Mouse (Mus musculus) megakaryocyte, adult 5-6 weeks (primary cell): Measurements from ENCODE around the gene Akt1. TPM values are rescaled to one million over a fixed set of nuclear protein-coding genes. Genes with fewer than 3 reads are reported as not detected.

ENCODE experiments used
- ATAC-seq: 2 replicates; pipeline ENCODE4 v1.8.0; 2016; ENCODE audit warnings: mild to moderate bottlenecking, inconsistent platforms; ENCODE audit not compliant: poor library complexity, severe bottlenecking
- total RNA-seq, 2 experiments: library from RNA; stranded (forward) in 1 of 2; stranded (reverse) in 1 of 2; fragments of 153-499, 151-499 nt in 1 of 2; fragments of 221-1000, 200-1000 nt in 1 of 2; gene quantifications; 2 replicates each; pipeline versions ENCODE4 v1.2.3 to v1.2.4; 2015 to 2017

The Akt1 gene
- total RNA-seq, 2 experiments from 2014 or later = 112 to 118 TPM

DNA sequence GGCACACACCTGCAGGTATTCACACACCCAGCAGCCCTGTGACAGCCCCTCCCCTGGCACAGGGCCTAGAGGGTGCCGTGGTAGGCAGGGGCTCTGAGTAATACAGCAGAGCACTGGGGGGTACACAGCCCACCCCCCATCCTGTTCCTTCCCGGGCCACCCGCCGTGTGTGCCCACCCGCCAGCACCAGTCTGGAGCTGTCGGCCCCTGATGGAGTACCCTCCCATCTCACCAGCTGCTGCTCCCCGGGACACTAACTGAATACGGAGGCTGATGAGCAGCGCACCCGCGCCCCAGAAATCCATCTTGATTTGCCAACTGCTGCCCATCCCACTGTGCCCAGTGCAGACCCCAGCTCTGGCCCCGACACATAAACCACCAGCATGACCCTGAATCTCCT is 11.0 kb downstream of the Akt1 start:
- ATAC-seq = no peak

DNA sequence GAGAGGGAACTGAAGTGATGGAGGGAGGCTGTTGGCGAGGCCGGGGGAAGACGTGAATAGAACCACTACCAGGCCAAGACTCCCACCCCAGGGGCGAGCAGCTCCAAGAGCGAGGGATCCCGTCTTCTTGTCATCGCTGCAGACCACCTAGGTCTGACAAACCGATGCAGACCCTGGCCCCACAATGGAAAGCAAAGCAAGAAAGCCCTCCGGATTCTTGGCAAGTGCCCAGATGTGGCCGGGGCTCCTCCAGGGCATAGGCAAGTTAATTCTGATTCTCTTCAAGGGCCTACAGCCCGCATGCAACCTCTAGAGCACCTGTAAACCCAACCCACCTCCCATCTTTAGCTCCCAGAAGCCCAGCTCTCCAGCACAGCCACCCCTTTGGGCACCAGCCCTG is 11.4 kb downstream of the Akt1 start:
- no peak for ATAC-seq

DNA sequence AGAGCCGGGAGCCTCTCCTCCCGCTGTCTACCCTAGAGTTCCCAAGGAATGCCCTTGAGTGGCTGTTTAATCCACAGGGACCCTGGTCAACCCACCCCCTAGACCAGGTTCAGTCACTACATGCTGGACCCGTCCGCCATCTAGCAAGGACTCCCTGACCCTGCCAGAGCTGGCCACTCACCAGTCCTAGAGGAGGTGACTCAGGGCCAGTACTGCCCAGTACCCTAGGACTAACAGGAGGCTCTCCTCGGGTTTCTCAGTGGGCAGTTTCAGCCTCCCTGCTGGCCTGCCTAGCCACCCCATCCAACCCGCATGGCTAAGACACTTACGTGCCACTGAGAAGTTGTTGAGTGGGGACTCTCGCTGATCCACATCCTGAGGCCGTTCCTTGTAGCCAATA is 12.8 kb downstream of the Akt1 start:
- no peak for ATAC-seq

DNA sequence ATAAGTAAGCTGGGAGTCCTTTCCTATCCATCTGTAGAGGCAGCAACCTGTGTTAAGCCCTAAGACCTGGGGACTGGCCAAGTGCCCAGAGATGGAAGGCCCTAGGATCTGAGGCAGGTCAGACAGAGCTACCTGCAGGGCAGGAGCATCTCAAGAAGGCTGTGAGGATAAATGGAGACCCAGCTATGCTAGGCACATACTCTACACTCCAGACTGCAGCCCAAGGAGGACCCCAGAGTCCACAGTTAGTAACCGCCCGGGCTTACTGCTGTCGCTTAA is 13.4 kb downstream of the Akt1 start:
- no peak for ATAC-seq

DNA sequence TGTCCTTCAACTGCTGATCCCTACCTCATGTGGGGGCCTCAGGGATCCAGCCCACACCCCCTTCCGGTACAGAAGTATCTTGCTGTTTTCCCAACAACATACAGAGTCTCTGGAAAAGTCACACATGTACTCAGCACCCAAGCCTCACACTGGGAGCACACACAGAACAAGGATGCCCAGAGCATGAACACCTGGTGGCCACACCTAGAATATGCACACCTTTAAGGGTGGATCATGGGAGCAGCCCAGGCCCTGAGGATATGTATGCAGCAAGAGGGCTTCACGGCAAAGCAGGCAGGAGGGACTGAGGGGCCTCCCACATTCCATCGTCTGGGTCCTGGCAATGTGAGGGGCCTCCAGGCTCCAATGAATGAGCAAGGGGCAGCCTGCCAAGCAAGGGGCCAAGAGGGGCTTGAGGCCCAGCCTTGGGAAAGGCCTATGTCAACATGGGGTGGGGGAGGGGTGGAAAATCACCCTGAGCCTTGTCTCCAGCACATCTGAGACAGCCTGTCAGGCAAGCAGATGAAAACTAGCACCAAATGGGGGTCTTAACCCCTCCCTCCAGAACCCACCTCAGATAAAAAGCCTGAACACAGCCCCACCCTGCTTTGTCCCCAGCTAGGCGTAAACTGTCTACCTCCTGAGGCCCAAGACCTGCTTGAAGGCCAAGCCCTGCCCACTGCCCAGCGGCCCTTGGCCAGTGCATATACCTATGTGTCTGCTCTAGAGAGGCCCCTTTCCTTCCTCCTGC is 13.9 kb downstream of the Akt1 start:
- no peak for ATAC-seq

DNA sequence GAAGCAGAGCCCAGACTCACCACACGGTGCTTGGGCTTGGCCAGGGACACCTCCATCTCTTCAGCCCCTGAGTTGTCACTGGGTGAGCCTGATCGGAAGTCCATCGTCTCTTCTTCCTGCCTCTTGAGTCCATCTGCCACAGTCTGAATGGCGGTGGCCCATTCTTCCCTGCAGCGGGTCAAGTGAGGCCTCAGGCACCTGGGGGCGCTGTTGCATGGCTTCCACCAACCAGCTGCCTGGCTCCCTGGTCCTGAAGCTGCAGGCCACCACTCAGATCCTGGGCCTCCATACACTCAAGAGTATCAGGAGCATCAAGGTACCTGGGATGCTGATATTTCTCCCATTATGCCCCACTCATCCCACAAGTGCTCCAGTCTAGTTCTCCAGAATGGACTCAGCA is 15.6 kb downstream of the Akt1 start:
- ATAC-seq = peak; percentile 67

DNA sequence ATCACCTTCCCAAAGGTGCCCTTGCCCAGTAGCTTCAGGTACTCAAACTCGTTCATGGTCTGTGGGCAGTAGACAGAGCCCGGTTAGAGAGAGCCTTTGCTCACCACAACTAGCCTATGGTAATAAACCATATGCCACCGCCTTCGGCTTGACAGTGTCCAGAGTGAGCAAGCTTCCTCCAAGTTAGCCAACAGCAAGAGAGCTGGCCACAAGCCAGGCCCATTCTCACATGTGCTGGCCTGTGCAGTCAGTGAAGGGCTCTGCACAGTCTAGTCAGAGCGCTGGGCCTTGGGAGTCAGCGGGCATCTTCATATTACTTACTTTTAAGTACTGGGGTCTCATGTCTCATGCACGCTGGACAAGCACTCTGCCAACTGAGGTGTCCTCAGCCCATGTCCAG is 16.1 kb downstream of the Akt1 start:
- ATAC-seq = no peak

DNA sequence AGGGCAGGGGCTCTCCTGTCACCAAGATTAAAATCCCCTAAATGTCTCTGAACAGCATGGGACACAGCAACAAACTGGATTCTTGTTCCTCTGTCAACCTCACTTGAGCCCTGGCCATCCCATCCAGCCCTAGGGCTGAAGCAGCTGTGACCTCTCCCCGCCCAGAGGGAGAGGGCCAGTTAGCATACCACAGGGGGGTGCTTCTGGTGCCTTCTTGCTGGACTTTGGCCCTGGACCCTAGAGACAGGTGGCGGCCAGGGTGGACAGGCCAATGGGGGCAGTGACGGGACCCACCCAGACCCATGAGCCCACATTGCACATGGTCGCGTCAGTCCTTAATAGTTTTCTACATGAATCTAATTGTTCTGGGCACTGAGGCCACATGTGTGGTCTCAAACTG is 20.6 kb downstream of the Akt1 start:
- no peak for ATAC-seq

DNA sequence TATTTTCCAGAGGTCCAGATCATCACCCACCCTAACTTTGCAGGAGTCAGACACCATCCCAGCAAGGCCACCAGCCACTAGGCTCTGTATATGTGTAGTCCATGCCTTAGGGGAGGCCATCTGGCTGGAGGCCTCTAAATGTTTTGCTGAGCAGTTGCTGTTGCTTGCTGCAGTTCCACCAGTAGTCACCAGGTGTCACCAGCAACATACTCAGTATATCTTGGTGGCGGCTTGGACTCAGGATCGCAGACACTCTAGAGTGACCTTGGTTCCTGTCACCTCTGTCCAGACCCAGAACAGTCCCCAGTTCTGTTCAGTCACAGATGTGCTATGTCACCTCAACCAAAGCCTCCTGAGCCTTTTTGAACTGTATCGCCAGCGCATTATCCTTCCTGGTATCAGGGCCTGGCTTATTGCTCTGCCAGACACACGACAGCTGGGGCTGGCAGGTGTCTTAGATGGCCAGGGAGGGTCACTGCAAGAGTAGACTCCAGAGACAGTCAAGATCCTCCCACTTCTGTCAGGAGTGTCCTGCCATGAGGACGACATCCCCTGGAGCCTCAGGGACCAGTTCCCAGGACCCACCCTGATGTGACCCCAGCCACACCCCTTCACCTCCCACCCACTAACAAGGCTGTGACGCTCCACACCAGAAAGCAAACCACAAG is 21.4 kb downstream of the Akt1 start:
- ATAC-seq = peak; percentile 85

DNA sequence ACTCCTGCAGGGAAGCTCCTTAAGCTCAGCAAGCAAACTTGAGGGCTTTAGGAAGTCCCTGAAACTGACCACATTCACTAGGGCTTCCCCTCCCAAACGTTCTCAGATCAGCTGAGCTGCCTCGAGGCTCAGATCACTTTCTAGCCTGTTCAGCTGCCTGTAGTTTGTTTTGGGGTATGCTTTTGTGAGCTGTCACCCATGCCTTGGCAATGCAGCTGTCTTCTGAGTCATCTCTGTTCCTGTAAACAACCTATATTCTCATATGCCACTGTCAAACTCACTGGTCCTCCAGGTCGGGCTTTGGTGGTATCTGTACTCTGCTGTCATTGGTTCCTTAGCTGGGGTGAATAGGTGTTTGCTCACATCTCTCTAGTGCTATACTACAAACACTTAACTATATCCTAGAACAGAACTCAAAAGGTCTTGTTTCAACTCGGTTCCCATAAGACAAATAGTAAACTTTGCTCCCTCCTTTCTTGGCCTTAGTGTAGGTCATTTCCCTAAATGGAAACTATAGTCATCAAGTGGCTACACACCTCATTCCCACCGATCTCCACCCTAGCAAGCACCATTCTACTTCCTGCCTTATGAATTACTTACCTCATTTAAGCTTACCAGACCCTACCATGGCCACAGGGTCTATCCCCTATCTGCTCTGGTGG is 22.8 kb downstream of the Akt1 start:
- no peak for ATAC-seq

DNA sequence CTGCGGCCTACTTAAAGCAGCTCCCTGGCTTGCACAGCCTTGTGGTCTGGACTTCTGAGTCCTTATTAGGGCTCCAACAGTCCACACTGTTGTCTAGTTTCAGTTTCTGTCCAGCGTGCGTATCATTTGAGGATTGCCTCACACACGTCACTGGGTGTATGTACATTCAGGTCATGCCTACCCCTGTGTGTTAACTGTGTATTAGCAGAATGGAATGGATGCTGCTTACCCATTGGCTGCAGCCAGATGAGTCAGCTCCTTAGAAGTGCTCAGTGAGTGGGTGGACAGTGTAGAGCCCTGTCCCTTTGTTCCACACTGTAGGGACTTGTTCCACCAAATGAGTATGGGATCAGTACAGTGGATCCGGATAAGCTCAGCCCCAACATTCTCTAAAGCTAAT is 26.6 kb downstream of the Akt1 start:
- peak; percentile 22 for ATAC-seq

DNA sequence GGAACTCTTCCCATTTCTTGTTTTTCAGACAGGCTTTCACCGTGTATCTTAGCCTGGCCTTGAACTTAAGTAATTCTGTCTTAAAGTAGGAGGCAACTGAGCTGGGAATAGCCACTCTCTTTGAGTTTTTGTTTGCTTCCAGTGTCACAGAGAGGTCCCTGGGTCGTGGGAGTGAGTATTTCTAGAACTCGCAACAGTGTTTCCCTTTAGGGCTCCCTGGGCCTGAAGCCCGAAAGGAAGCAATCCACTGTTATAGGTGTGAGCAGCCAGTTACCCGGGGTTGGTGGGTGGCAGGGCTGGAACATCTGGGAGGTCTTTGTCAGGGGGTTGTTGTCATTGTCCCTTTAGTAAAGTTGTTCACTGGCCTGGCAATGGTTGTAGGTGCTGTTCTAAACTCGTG is 28.5 kb downstream of the Akt1 start:
- no peak for ATAC-seq

DNA sequence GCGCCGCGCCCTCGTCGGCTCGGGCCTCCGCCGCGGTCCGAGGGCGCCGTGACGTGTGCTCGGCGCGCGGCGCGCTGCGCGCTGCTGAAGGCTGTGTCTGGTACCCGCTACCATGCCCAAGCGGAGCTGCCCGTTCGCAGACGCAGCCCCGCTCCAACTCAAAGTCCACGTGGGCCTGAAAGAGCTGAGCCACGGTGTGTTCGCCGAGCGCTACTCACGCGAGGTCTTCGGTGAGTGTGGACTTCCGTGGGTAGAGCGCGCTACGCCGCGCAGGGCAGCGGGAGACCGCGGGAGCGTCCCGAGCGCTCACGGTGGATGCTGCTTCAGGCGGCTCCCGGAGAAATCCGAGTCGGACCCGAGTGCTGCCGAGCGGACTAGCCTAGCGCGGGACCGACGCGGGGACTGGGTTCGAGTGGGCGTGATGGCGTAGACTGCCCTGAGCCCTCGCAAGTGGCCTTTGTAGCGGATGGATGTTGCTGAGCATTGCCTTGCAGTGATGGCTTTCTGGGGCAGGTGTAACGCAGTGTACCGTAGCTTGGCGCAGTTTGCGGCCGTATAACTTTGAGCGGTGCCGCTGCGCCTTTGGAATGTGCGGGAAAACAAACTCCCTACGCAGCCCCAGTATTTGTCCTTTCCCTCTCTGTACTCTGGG is 29.7 kb downstream of the Akt1 start:
- ATAC-seq = peak; percentile 30; the same call in 1 of the 2 replicates

DNA sequence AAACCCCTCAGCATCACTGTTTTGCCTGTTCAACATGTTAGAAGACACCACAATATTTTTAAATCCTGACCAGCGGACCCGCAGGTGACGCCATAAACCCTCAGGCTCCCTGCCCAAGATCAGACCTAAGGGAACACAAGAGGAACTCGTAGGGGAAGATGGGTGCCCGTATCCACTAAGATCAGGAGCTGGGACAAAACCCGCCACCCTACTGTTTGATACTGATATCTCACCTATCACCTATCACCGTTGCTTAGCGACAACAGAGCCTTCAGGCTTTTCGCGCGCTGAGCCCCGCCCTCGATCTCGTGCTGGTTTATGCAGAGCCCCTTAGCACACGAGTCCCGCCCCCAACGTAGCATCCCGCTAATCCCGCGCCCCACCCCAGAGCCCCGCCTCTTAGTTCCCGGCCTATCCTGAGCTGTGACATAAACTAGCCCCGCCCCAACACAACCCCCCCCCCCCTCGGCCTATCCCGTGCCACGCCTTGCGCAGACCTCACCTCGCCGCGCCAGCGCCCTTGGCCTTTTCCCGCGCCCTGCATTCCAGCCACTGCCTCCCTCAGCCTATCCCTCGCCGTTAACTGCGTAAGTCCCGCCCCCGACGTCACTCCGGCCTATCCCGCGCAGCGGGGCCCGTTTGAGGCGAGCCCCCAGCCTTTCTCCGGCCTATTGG is 30.4 kb downstream of the Akt1 start, which contains the start of gene Siva1:
TSS of gene Siva1 (plus strand) at position 500 of the 675 bp plus-strand sequence.
- peak; percentile 85 for ATAC-seq

DNA sequence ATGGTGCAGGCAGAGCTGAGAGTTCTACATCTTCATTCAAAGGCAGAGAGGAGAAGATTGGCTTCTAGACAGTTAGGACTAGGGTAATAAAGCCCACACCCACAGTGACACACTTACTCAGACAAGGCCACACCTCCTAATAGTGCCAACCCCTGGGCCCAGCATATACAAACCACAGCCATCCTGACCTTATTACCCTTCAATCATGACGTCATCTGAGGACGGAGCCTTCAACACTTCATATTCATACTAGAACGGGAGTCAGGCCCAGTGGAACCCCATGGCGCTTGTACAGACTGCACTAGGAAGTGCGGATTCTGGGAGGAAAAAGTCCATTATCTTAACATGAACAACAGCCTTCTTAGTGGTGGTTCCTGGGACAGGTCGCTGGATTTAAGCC is 31.6 kb downstream of the Akt1 start:
- ATAC-seq = no peak

DNA sequence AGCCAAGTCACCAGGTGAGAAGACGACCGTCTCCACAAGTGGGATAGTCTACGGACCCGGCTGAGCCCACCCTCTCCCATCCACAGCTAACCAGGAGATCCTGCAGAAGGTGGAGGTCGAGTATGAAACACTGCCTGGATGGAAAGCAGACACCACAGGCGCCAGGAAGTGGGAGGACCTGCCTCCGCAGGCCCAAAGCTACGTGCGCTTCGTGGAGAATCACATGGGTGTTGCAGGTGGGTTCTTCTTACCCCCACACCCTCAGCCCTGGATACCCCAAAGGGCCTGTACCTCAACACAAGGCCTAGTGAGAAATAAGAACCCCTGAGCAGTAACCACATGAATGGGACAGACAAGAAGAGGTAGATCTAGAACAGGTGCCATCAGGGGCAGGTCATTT is 35.2 kb downstream of the Akt1 start:
- ATAC-seq = no peak

DNA sequence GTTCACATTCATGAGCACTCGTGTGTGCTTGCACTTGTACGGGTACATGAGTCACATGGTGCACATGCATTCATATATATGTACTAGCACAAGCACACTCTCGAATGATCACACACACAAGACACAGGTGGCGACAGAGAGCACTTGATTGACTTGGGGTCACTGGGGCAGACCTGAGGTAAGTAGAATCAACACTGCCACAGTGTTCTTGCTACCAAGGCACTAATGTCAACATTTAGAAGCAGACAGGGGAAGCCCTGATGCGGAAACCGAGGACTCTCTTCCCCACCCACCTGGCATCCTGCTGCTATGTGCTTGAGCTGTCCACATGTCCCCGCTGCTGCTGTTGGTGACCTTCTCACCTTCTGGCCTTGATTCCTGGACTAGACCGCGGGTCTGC is 41.0 kb downstream of the Akt1 start:
- ATAC-seq = no peak

DNA sequence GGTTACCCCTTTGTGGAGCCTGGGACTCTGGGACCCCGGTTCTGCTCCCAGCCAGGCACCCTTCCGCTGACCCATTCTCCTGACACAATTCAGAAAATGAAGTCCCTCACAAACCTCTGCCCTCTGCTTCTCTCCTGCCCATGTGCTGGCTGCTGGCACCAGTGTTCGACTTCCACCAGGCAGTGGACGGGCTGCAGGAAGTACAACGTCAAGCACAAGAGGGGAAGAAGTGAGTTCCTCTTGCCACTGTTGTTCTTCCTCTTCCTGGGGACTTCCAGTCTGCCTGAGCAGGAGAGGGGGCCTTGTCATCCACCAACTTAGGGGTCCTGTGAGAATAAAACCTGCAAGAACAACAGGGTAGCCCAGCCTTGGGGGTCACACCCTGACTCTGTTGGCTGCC is 41.8 kb downstream of the Akt1 start:
- ATAC-seq = peak; percentile 49

DNA sequence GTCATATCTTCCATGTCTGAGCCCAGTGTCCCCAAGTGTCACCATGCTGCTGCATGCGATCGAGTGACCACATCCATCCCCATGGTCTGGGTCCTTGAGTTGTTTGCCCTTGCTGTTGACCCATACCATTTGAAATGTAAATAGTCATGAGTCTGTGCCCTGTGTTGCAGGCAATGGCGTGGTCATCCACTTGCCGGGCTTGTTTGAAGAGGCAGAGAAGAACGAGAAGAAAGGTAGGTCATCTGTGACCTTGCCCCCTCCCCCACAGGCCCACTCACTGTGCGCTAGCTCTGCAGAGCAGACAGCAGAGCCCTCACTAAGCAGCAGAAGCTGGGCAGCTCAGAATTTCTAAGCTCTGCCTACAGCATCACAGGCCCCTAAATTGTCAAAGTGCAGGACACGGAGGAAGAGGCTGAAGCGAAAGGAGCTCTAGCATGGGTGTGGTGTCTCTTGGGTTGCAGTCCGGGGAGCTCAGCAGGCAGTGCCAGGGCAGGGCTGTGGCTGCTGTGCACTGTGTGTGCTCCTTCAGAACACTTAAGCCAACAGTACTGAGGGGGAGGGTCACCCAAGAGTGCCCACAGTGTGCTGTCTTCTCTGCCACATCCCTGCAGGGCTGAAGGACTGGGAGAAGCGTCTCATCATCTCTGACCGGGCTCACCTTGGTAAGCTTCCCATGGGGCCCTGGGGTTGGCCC is 42.5 kb downstream of the Akt1 start:
- no peak for ATAC-seq

DNA sequence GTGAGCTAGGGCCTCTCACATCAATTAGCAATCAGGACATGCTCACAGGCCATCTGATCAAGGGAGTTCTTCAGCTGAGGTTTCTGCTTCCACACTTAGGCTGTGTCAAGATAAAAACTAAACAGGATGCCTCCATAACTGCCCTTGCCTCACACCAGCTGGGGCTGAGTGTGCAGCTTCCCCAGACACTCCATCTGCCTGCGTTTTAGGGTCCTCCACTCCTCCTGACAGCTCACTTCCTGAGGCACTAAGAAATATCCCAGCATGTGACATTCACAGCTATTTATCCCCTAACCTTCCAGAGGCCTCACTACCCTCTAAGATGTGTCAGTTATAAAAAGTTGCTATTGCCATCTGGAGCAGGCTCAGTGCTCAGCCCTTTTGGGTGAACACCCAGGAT is 43.2 kb downstream of the Akt1 start:
- no peak for ATAC-seq

DNA sequence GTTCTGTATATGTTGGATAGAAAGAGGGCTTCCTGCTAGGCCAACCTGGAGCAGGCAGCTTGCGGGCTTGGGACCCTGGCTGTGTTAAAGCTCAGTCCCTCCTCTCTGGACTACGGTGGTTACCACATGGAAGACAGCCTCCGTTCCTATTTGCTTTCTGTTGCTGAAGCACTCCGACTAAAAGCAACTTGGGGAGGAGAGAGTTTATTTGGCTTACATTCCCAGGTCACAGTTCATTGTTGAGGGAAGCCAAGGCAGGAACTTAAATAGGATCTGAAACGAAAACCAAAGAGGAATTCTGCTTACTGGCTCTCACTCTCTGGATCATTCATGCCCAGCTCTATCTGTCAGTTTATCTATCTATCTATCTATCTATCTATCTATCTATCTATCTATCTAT is 43.9 kb downstream of the Akt1 start:
- no peak for ATAC-seq
